8 mouse cellular contexts compared by ENCODE assay signal in the genomic region with DNA sequence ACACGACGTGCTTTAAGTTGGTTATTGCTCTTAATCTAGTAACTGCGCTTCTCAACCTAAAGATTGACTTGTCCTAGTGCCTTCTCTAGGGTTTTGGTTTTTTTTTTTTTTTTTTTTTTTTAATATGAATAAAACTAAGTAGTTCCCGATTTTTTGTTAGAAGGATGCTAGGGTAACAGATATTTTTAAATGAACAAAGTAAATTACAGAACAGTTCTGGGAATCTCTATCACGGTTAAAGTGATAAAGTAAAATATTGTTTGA. TPM values are rescaled to one million over a fixed set of nuclear protein-coding genes. Genes with fewer than 3 reads are reported as not detected.
DNase-seq lines count a peak whose midpoint lies in the region; ATAC-seq and TF ChIP-seq lines count a peak whose summit lies in the region.

No protein-coding gene starts in this region.

- TF ChIP-seq POLR2A in liver, adult 2 months (IDR thresholded peaks at IDR 0.05; ENCODE audit: extremely low read depth, insufficient read depth, low read length) = no peak

- H3K27me3 ChIP-seq in liver, adult 2 months (ENCODE audit: control insufficient read depth, insufficient read depth, low read length) = no peaks in the 10 kb centered on the region
- no peaks in the 10 kb centered on the region for H3K27me3 ChIP-seq in embryonic facial prominence, embryonic 13.5 days
- H3K27me3 ChIP-seq in intestine, embryonic 16.5 days (replicated peaks; ENCODE audit: control insufficient read depth, insufficient read depth, low read length) = no peaks in the 10 kb centered on the region
- no peaks in the 10 kb centered on the region for H3K27me3 ChIP-seq in neural tube, embryonic 13.5 days

- peaks cover 29% of the 10 kb centered on the region; the same call in 1 of the 2 replicates for H3K79me2 ChIP-seq in liver, adult 2 months (ENCODE audit: control insufficient read depth, insufficient read depth, low read length)

- peaks cover 11% of the 10 kb centered on the region for H3K4me1 ChIP-seq in liver, adult 2 months (ENCODE audit: control insufficient read depth, insufficient read depth, low read length)
- peaks cover 18% of the 10 kb centered on the region for H3K4me1 ChIP-seq in embryonic facial prominence, embryonic 13.5 days
- H3K4me1 ChIP-seq in intestine, embryonic 16.5 days (ENCODE audit: control insufficient read depth, insufficient read depth, low read length) = peaks cover 16% of the 10 kb centered on the region
- peaks cover 32% of the 10 kb centered on the region for H3K4me1 ChIP-seq in neural tube, embryonic 13.5 days (replicated peaks)

- H3K27ac ChIP-seq in liver, adult 2 months (replicated peaks; ENCODE audit: insufficient read depth, low read depth, low read length) = no peak overlapping the region; the same call in 1 of the 2 replicates
- no peak overlapping the region for H3K27ac ChIP-seq in embryonic facial prominence, embryonic 13.5 days
- H3K27ac ChIP-seq in intestine, embryonic 16.5 days (ENCODE audit: low read length) = peak overlapping the region; percentile 96
- no peak overlapping the region for H3K27ac ChIP-seq in neural tube, embryonic 13.5 days (replicated peaks)

- peaks cover 16% of the 10 kb centered on the region for H3K36me3 ChIP-seq in liver, adult 2 months (ENCODE audit: control insufficient read depth, insufficient read depth, low read length)
- peaks cover 14% of the 10 kb centered on the region for H3K36me3 ChIP-seq in embryonic facial prominence, embryonic 13.5 days
- H3K36me3 ChIP-seq in intestine, embryonic 16.5 days (ENCODE audit: control insufficient read depth, insufficient read depth, low read length) = no peaks in the 10 kb centered on the region
- H3K36me3 ChIP-seq in neural tube, embryonic 13.5 days = peaks cover 12% of the 10 kb centered on the region

- no peak for DNase-seq in liver, adult 2 months (ENCODE audit: extremely low read depth, low read depth, low spot score)
- DNase-seq in liver = no peak
- DNase-seq in cerebellum, postnatal 25 days = no peak
- DNase-seq in urinary bladder, postnatal 14 days (ENCODE audit: low spot score) = no peak
- no peak for DNase-seq in thymus, postnatal 10 days (ENCODE audit: low spot score in 2 of 2)

- no peaks in the 10 kb centered on the region for H3K9me3 ChIP-seq in embryonic facial prominence, embryonic 13.5 days
- no peaks in the 10 kb centered on the region for H3K9me3 ChIP-seq in intestine, embryonic 16.5 days (ENCODE audit: control insufficient read depth, low read length)
- H3K9me3 ChIP-seq in neural tube, embryonic 13.5 days = no peaks in the 10 kb centered on the region

- peak overlapping the region; percentile 85 for H3K4me3 ChIP-seq in liver, adult 2 months (ENCODE audit: insufficient read depth, low read depth, low read length)
- peak overlapping the region; percentile 72 for H3K4me3 ChIP-seq in embryonic facial prominence, embryonic 13.5 days
- peak overlapping the region; percentile 95 for H3K4me3 ChIP-seq in intestine, embryonic 16.5 days (ENCODE audit: low read length)
- H3K4me3 ChIP-seq in neural tube, embryonic 13.5 days = peak overlapping the region; percentile 79

- H3K9ac ChIP-seq in liver, adult 2 months (ENCODE audit: low read depth, low read length) = peak overlapping the region; percentile 97
- H3K9ac ChIP-seq in embryonic facial prominence, embryonic 13.5 days = peak overlapping the region; percentile 86
- peak overlapping the region; percentile 98 for H3K9ac ChIP-seq in intestine, embryonic 16.5 days (ENCODE audit: low read depth, low read length)
- peak overlapping the region; percentile 85 for H3K9ac ChIP-seq in neural tube, embryonic 13.5 days

- TF ChIP-seq CTCF in liver, adult 2 months (IDR thresholded peaks at IDR 0.05; ENCODE audit: low read depth, low read length) = no peak

- WGBS in liver, adult 2 months = under 1% methylated on average over 5 of the region's 5 CpGs
- WGBS in embryonic facial prominence, embryonic 13.5 days = 3% methylated on average over 5 of the region's 5 CpGs
- 2% methylated on average over 5 of the region's 5 CpGs for WGBS in intestine, embryonic 16.5 days
- 6% methylated on average over 5 of the region's 5 CpGs for WGBS in neural tube, embryonic 13.5 days

- H3K4me2 ChIP-seq in embryonic facial prominence, embryonic 13.5 days = peak overlapping the region; percentile 84
- H3K4me2 ChIP-seq in intestine, embryonic 16.5 days (ENCODE audit: low read depth, low read length) = peak overlapping the region; percentile 86
- H3K4me2 ChIP-seq in neural tube, embryonic 13.5 days = peak overlapping the region; percentile 62

- ATAC-seq in embryonic facial prominence, embryonic 13.5 days (ENCODE audit: insufficient number of reproducible peaks, insufficient read depth, low FRiP score, low TSS enrichment, low read depth) = no peak
- no peak for ATAC-seq in intestine, embryonic 16.5 days
- ATAC-seq in neural tube, embryonic 13.5 days (ENCODE audit: low read depth) = no peak

RNA-seq across cellular contexts. Expression of gene Cd164, which starts 1.1 kb away (rescaled TPM):
- 139 and 155 TPM in 2 replicates for total RNA-seq in liver, adult 2 months (2014; rRNA removed)
- 161 and 182 TPM in 2 replicates for polyA plus RNA-seq in liver, adult 2 months (2012; rRNA removed)
- 154 and 165 TPM in 2 replicates for polyA plus RNA-seq in embryonic facial prominence, embryonic 13.5 days (2015; fragmentation: Nextera tagmentation; extraction: Ambion mirVana)
- 186 and 195 TPM in 2 replicates for polyA plus RNA-seq in intestine, embryonic 16.5 days (2015; fragmentation: Nextera tagmentation; extraction: Ambion mirVana)
- 63.5 and 71.8 TPM in 2 replicates for polyA plus RNA-seq in neural tube, embryonic 13.5 days (2015; fragmentation: Nextera tagmentation; extraction: Ambion mirVana)

RNA-seq across cellular contexts. Expression of gene Ppil6, which starts 30.1 kb away (rescaled TPM):
- 0.94 and 1.1 TPM in 2 replicates for total RNA-seq in liver, adult 2 months (2014; rRNA removed)
- polyA plus RNA-seq in liver, adult 2 months (2012; rRNA removed) = 0.09 and 0.26 TPM in 2 replicates
- polyA plus RNA-seq in embryonic facial prominence, embryonic 13.5 days (2015; fragmentation: Nextera tagmentation; extraction: Ambion mirVana) = 0.50 and 0.63 TPM in 2 replicates
- polyA plus RNA-seq in intestine, embryonic 16.5 days (2015; fragmentation: Nextera tagmentation; extraction: Ambion mirVana) = 0.36 and 0.93 TPM in 2 replicates
- polyA plus RNA-seq in neural tube, embryonic 13.5 days (2015; fragmentation: Nextera tagmentation; extraction: Ambion mirVana) = 1.9 and 2.3 TPM in 2 replicates

RNA-seq across cellular contexts. Expression of gene Smpd2, which starts 30.2 kb away (rescaled TPM):
- total RNA-seq in liver, adult 2 months (2014; rRNA removed) = 29.3 and 30.8 TPM in 2 replicates
- polyA plus RNA-seq in liver, adult 2 months (2012; rRNA removed) = 47.6 and 51.5 TPM in 2 replicates
- polyA plus RNA-seq in embryonic facial prominence, embryonic 13.5 days (2015; fragmentation: Nextera tagmentation; extraction: Ambion mirVana) = 54.7 and 60.6 TPM in 2 replicates
- polyA plus RNA-seq in intestine, embryonic 16.5 days (2015; fragmentation: Nextera tagmentation; extraction: Ambion mirVana) = 62.7 and 68.9 TPM in 2 replicates
- polyA plus RNA-seq in neural tube, embryonic 13.5 days (2015; fragmentation: Nextera tagmentation; extraction: Ambion mirVana) = 28.4 and 33.8 TPM in 2 replicates

RNA-seq across cellular contexts. Expression of gene Mical1, which starts 44.2 kb away (rescaled TPM):
- 0.55 and 0.94 TPM in 2 replicates for total RNA-seq in liver, adult 2 months (2014; rRNA removed)
- 0.82 and 3.7 TPM in 2 replicates for polyA plus RNA-seq in liver, adult 2 months (2012; rRNA removed)
- polyA plus RNA-seq in embryonic facial prominence, embryonic 13.5 days (2015; fragmentation: Nextera tagmentation; extraction: Ambion mirVana) = 46.8 and 51.2 TPM in 2 replicates
- 23.8 and 28.4 TPM in 2 replicates for polyA plus RNA-seq in intestine, embryonic 16.5 days (2015; fragmentation: Nextera tagmentation; extraction: Ambion mirVana)
- polyA plus RNA-seq in neural tube, embryonic 13.5 days (2015; fragmentation: Nextera tagmentation; extraction: Ambion mirVana) = 35.3 and 36.0 TPM in 2 replicates
